Mouse (Mus musculus) B cell, adult 62 days (primary cell): ENCODE results near the gene Bcl6. TPM values are rescaled to one million over a fixed set of nuclear protein-coding genes. Genes with fewer than 3 reads are reported as not detected.

ENCODE experiments used
- total RNA-seq: library from RNA; stranded (reverse); gene quantifications from 4 replicates; pipeline ENCODE4 v1.2.4, GENCODE M21; 2023

Gene Bcl6
- 67.6 to 80.9 TPM (median 74.1 TPM) in 4 replicates for total RNA-seq

GRCm38 (mm10) chr16:23988466-23989208, at the start of gene Bcl6, which contains the start of gene Gm37419:
Gene Bcl6, minus strand, starts transcription at chr16:23988852.
Gene Gm37419, plus strand, starts transcription at chr16:23988482.

DNA sequence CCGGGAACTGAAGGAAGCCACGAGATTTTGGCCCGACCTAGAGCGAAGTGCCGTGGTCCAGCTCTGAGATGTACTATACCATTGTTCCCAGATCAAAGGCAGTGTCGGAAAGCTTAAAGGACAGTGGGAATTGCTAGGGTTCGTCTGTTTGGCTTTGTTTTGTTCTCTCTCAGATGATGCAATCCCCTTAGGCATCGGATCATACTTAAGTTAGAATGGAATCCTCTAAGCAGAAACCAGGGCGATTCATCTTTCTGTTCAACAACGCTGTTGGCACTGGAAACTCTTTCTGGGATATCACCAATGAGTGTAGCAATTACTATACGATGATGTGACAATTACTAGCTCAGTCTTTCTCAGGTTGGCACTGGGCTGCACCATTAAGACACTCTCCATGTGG, 56.4 kb downstream of the Bcl6 start, which contains the start of gene Rtp2:
TSS of gene Rtp2 (minus strand) at position 101 of the 400 bp plus-strand sequence.

Other genes with a start within 250 kb of the Bcl6 start
- not detected in 4 replicates for gene Sst, start 97.9 kb downstream of the Bcl6 start, total RNA-seq
- not detected in 4 replicates for gene Rtp2, start 56.5 kb downstream of the Bcl6 start, total RNA-seq
- not detected in 4 replicates for gene Gm37419, start 370 bp downstream of the Bcl6 start, total RNA-seq